ENCODE assay signal across 10 mouse cellular contexts in the genomic region with DNA sequence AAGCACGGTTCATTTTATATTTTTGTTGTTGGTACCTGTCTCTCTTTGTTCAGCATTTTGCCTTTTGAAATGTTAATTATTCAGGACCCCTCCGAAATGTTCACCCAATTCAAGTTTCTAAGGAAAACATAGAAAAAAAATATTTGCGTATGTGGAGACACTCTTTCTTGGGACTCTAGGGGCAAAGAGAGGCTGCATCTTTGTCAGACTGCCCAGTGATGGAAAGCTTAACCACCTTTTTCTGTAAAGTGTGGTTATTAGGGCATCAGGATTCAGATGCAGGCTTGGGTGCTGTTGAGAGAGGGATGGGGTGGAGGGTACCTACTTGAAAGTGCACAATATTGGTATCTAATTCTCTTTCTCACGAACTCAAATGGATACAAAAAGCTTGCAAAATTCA.
A peak's percentile ranks its signal among the peaks of the same experiment; 100 is the strongest.
DNase-seq lines count a peak whose midpoint lies in the region; ATAC-seq and TF ChIP-seq lines count a peak whose summit lies in the region.
"Had no signal": no experiment of that assay in that cellular context is flagged by ENCODE, and none has a peak within 500 bp of the region (broad histone marks: within the 10 kb centered on the region; RNA-seq: fewer than 3 reads in every experiment).

No protein-coding gene starts in this region.

- no peak overlapping the region for H3K9ac ChIP-seq in heart, embryonic 15.5 days
- H3K9ac ChIP-seq in embryonic facial prominence, embryonic 14.5 days (ENCODE audit: low read depth, low read length) = no peak overlapping the region
- H3K9ac ChIP-seq in hindbrain, embryonic 12.5 days = no peak overlapping the region
- no peak overlapping the region for H3K9ac ChIP-seq in midbrain, postnatal 0 days (replicated peaks; ENCODE audit: low read length, poor library complexity, severe bottlenecking)
- H3K9ac ChIP-seq: liver, embryonic 15.5 days had no signal

- peaks cover 19% of the 10 kb centered on the region for H3K4me1 ChIP-seq in heart, embryonic 15.5 days (replicated peaks)
- peaks cover 13% of the 10 kb centered on the region for H3K4me1 ChIP-seq in embryonic facial prominence, embryonic 14.5 days (ENCODE audit: control insufficient read depth, insufficient read depth, low read length)
- peaks cover 37% of the 10 kb centered on the region for H3K4me1 ChIP-seq in hindbrain, embryonic 12.5 days
- H3K4me1 ChIP-seq in midbrain, postnatal 0 days (ENCODE audit: insufficient read depth, low read length) = peaks cover 3% of the 10 kb centered on the region; the same call in 1 of the 2 replicates
- H3K4me1 ChIP-seq: liver, embryonic 15.5 days had no signal

- no peak overlapping the region; the same call in 1 of the 2 replicates for H3K4me3 ChIP-seq in heart, embryonic 15.5 days
- no peak overlapping the region for H3K4me3 ChIP-seq in embryonic facial prominence, embryonic 14.5 days (ENCODE audit: low read depth, low read length)
- H3K4me3 ChIP-seq in hindbrain, embryonic 12.5 days = peak overlapping the region; percentile 25; the same call in 1 of the 2 replicates
- H3K4me3 ChIP-seq in midbrain, postnatal 0 days (ENCODE audit: low read depth, low read length) = no peak overlapping the region
- H3K4me3 ChIP-seq: liver, embryonic 15.5 days had no signal

- H3K27ac ChIP-seq in heart, embryonic 15.5 days = no peak overlapping the region
- H3K27ac ChIP-seq in embryonic facial prominence, embryonic 14.5 days (replicated peaks; ENCODE audit: low read depth, low read length) = no peak overlapping the region
- H3K27ac ChIP-seq in hindbrain, embryonic 12.5 days = peak overlapping the region; percentile 79
- H3K27ac ChIP-seq in midbrain, postnatal 0 days (ENCODE audit: low read depth, low read length) = no peak overlapping the region
- H3K27ac ChIP-seq: liver, embryonic 15.5 days had no signal

- DNase-seq in heart, adult 9 months (ENCODE audit: low spot score in 2 of 2) = no peak
- no peak for DNase-seq in embryonic facial prominence, embryonic 14.5 days (ENCODE audit: low spot score)
- DNase-seq in midbrain, postnatal 0 days (ENCODE audit: low spot score) = no peak
- DNase-seq in urinary bladder, postnatal 4 days (ENCODE audit: low spot score in 2 of 2) = no peak
- DNase-seq in spleen, postnatal 4 days (ENCODE audit: low spot score in 2 of 2) = no peak
- DNase-seq in liver = no peak
- DNase-seq: spleen, adult 18-20 months had no signal

- H3K9me3 ChIP-seq in heart, embryonic 15.5 days (replicated peaks) = no peaks in the 10 kb centered on the region
- H3K9me3 ChIP-seq in embryonic facial prominence, embryonic 14.5 days (ENCODE audit: control insufficient read depth, low read length) = no peaks in the 10 kb centered on the region
- no peaks in the 10 kb centered on the region for H3K9me3 ChIP-seq in hindbrain, embryonic 12.5 days (replicated peaks)
- H3K9me3 ChIP-seq in midbrain, postnatal 0 days (ENCODE audit: low read length) = no peaks in the 10 kb centered on the region
- H3K9me3 ChIP-seq: liver, embryonic 15.5 days had no signal

- 37% methylated on average over 4 of the region's 4 CpGs for WGBS in heart, embryonic 15.5 days
- WGBS in embryonic facial prominence, embryonic 14.5 days = 21% methylated on average over 4 of the region's 4 CpGs
- WGBS in hindbrain, embryonic 12.5 days = 13% methylated on average over 4 of the region's 4 CpGs
- WGBS in midbrain, postnatal 0 days = 14% methylated on average over 4 of the region's 4 CpGs

- H3K27me3 ChIP-seq in heart, embryonic 15.5 days = peaks cover 30% of the 10 kb centered on the region
- peaks cover 72% of the 10 kb centered on the region for H3K27me3 ChIP-seq in embryonic facial prominence, embryonic 14.5 days (replicated peaks; ENCODE audit: control insufficient read depth, insufficient read depth, low read length)
- peaks cover 38% of the 10 kb centered on the region for H3K27me3 ChIP-seq in hindbrain, embryonic 12.5 days
- peaks cover 25% of the 10 kb centered on the region for H3K27me3 ChIP-seq in midbrain, postnatal 0 days (ENCODE audit: insufficient read depth, low read length)

- H3K4me2 ChIP-seq in heart, embryonic 15.5 days = peak overlapping the region; percentile 69; the same call in 1 of the 2 replicates
- H3K4me2 ChIP-seq in embryonic facial prominence, embryonic 14.5 days (ENCODE audit: low read depth, low read length) = peak overlapping the region; percentile 58; the same call in 1 of the 2 replicates
- H3K4me2 ChIP-seq in hindbrain, embryonic 12.5 days (replicated peaks) = peak overlapping the region; percentile 55
- peak overlapping the region; percentile 49 for H3K4me2 ChIP-seq in midbrain, postnatal 0 days (ENCODE audit: low read depth, low read length, poor library complexity, severe bottlenecking)
- H3K4me2 ChIP-seq: liver, embryonic 15.5 days had no signal

- ATAC-seq in heart, embryonic 15.5 days (replicated peaks; ENCODE audit: insufficient number of reproducible peaks, insufficient read depth, low FRiP score, low read depth) = no peak
- no peak for ATAC-seq in embryonic facial prominence, embryonic 14.5 days (ENCODE audit: low read depth)
- no peak for ATAC-seq in hindbrain, embryonic 12.5 days (ENCODE audit: low FRiP score)
- ATAC-seq in midbrain, postnatal 0 days (ENCODE audit: low FRiP score) = no peak

- no peaks in the 10 kb centered on the region for H3K36me3 ChIP-seq in heart, embryonic 15.5 days
- H3K36me3 ChIP-seq in embryonic facial prominence, embryonic 14.5 days (ENCODE audit: control insufficient read depth, insufficient read depth, low read length) = no peaks in the 10 kb centered on the region
- H3K36me3 ChIP-seq in hindbrain, embryonic 12.5 days = no peaks in the 10 kb centered on the region
- no peaks in the 10 kb centered on the region for H3K36me3 ChIP-seq in midbrain, postnatal 0 days (ENCODE audit: insufficient read depth, low read length)
- H3K36me3 ChIP-seq: liver, embryonic 15.5 days had no signal

- TF ChIP-seq CTCF in midbrain, postnatal 0 days (IDR thresholded peaks at IDR 0.05) = no peak
